Mouse (Mus musculus): ENCODE data around the gene Las1l.
"Not testable (repeated sequence)": the region's sequence is repeated elsewhere in the genome, so short reads cannot be mapped to it uniquely, and the experiment has no call there.

The Las1l gene

DNA sequence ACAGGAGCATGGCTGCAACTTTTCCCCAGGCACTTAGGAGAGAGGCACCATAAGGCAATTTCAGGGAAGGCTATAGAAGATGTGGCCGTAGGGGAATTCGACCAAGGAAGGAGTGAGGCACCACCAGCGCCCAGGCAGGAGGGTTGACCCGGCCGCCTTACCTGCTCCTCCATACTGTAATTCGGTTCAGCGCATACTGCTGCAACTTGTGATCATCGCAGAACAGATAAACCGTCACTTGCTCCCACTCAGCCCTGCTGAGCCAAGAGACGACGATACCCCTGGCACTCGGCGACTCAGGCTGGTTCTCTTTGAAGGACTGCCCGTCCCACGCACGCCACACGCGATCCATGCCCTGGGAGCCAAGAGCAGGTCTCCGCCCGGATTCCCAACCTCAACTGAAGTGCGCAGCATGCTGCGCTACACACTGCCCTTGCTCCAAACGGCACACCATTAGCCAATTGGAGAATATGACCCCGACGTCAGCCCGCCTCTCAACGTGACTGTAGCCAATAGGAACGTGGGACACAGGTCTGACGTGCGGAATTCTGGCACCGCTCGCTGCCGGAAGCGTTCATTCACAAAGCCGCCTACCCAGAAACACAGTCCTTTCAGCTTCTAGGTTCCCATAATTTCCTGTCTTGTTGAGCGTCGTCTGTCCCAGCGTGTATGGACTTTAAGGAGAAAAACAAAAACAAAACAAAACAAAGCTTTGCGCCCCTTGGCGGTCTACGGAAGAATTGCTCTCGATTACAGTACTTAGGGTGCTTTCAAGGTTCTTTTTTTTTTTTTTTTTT, at the start of gene Las1l:
Gene Las1l, minus strand, starts transcription at position 466 of the 797 bp plus-strand sequence.
- DNase-seq: peak; percentile 90

DNA sequence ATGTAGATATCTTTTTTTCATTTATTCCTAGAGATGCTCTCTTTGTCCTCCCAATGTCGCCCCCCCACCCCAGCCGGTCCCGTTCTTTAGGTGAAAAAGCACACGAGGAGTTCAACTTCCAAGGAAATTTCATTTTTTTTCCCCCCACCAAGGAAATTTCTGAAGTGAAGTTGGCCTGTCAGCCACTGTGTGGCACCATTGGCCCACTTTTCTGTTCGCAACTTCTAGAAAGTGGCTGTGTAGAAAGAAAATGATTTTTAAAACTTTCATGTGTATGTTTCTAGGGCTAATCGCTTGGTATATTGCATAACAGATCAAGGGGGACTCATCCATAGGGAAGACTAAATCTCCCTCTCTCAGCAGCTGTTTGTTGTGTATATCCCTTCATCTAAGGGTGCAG, 49.6 kb upstream of the Las1l start:
- DNase-seq: no peak

DNA sequence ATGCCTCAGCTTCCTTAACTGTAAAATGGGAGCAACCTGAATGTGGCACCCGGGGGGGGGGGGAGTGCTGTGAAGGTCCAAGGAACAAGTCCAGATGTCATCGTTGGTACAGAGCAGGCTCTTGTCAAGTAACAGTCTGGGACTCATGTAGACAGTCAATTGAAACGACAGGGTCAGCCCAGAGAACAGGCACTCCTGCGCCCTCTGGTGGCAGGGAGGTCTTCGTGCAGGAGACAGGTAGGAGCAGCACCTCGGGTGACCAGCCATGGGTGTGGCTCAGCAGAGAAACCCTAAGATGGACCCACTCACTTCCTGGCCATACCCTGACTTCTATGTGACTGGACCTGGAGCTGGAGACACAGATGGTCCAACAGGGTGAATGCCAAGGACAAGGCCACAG, 42.8 kb upstream of the Las1l start:
- DNase-seq: peak; percentile 39

DNA sequence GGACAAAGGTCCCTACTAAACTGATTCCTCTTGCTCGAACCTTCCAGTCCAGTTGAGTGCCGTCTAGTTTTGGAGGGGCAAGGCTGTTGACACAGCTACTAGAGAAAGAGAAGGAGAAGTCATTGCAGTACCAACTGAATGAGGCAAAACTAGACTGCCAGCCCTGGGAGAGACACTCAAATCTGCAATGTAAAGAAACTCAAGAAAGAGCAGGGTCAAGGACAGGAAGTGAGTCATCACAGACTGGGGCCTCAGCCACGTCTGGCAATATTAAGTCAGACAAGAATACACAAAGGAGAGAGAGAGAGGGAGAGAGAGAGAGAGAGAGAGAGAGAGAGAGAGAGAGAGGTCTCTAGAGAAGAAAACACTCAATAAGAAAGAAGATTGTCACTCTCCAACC, 36.4 kb upstream of the Las1l start:
- no peak for DNase-seq

DNA sequence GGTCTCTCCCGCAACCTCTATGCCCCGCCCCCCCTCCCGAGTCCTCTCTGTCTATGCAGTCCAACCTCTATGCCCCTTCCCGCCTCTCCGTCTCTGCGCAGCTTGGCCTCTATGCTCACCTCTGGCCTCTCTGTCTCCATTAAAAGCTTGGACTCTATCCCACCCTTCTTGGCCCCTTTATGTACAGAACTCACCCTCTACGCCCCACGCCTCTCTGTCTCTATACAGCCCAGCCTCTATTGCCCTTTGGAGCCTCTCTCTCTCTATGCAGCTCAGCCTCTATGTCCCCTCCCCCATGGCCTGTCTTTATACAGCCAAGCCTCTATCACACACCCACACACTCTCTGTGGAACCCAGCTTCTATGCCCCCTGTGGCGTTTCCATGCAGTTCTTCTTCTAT, 13.2 kb upstream of the Las1l start:
- DNase-seq: no peak

DNA sequence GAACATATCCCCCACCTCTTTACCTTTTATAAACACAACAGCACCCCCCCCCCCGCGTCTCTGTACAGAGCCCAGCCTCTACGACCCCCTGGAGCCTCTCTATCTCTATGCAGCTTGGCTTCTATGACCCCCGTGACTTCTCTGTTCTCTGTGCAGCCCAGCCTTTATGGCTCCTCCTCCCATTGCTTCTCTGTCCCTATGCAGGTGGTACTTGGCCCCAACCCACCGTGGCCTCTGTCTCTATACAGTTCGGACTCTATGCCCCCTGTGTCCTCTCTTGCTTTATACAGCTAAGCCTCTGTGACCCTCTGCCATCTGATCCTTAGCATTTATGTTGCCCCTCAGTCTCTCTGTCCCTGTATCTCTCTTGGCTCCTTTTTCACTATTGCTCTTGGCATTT, 12.4 kb upstream of the Las1l start:
- no peak for DNase-seq

DNA sequence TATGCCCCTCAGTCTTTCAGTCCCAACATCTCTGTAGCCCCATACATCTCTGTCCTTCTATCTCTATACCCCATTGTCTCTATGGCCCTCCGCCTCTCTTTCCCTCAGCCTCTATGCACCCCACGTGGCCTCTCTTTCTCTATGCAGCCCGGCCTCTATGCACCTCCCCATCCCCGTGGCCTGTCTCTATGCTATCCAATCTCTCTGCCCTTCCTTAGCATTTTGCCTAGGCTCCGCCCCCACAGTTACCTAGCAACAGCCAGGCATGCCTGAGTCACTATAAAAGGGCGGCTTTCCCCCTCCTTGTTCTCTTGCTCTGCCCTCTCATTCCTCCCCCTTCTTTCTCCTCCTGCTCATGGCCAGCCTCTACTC, 11.8 kb upstream of the Las1l start:
- DNase-seq: peak; percentile 87

DNA sequence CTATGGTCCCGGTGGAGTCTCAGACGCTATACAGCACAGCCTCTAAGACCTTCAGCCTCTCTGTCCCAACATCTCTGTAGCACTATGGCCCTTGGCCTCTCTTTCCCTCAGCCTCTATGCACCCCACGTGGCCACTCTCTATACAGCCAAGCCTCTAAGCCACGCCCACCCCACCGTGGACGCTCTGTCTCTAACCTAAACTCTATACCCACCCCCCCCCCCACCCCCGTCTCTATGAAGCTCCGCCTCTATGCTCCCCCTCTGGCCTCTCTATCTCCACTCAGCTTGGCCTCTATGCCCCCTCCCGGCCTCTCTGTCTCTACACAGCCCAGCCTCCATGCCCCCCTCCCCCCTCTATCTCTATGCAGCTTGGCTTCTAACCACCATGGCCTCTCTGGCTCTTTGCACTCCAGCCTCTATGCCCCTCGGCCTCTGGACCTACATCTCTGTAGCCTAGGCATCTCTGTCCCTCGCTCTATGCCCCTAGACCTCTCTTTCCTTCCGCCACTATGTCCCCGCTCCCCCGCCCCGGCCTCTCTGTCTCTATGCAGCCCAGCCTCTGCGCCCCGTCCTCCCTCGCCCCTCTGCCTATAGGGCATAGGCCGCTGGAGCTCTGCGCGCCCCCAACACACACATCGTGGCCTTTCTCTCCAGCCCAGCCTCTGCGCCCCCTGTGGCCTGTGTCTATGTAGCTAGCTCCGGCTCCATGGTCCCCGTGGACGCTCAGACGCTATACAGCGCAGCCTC, 11.3 kb upstream of the Las1l start:
- DNase-seq: peak; percentile 74

DNA sequence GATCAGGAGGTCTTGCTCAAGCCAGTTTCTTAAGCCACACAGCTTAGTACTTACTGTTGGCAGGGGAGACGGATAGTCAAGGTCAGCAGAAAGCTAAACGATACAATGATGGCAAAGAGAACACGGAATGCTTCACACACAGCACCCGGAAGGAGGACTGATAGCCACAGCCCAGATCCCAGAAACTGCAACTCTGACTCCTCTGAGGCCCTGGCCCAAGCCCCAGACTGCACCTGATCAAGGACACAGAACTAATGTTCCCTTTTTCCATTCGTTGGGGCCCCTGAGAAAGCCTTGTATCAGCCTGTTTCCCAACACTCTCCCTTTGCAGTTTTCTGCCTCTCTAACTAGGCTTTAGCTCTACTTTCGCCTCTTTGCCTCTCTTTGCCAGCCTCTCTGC, 8.3 kb upstream of the Las1l start:
- no peak for DNase-seq

DNA sequence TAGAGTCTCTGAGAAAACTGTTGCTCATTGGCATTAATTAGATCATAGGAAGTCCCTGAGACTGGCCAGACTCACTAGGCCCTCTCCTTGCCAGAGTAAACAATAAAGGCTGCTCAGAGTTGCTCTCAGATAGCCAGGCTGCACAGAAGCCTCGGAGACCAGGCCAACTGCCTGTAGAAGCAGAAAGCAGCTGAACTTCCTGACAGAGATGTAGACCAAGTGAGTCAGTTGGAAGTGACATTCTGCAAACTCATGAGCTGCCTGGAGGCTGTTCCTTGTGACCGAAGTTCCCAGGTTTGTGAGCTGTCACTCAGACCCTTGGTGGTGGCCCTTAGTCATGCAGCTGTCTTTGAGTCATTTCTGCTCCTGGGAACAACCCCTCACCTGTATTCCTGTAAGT, 6.6 kb upstream of the Las1l start:
- no peak for DNase-seq

DNA sequence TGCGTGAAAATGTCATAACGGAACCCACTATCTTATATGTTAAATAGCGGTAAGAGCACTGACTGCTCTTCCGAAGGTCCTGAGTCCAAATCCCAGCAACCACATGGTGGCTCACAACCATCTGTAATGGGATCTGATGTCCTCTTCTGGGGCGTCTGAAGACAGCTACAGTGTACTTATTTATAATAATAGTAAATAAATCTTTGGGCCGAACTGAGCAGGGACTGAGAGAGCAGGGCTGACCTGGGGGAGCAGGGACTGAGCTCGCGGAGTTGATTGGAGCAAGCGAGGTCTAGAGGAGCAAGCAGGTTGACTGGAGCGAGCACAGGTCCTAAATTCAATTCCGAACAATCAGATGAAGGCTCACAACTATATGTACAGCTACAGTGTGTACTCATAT, 699 bp upstream of the Las1l start:
- DNase-seq: not testable (repeated sequence)

DNA sequence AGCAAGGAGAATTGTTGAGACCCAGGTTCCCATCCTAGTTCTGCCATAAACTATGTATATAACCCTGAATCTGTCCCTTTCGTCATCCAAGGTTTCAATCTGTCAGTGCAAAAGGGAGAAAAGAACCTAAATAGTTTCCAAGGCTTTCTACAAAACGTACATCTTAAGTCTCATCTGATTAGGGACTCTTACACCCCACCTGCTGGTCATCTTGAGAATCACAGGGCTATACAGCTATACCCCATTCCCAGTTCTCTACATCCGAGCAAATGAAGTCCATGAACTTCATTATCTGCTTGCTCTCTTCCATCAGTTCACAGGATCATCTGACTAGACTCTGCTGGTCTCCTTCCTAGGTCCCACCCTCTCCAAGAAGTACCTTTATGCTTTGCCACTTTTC, 6.0 kb downstream of the Las1l start:
- DNase-seq: peak; percentile 47

DNA sequence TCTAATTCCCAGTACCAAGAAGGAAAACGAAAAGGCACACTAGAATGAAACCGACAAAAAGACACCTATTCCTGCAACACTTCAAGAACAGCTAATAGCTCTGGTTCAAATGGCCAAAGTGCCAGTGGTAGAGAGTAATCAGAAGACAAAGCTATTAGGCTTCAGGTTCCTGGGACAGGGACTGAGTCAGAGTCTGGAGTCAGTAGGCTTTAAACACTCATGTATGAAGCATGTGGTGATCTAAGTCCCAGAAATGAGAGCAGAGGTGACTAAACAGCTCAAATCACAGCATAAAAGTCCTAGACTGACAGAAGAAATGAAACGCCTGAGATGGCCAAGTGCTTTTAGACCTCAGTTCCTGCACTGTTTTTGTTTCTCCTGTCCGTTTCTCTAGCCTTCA, 8.6 kb downstream of the Las1l start:
- no peak for DNase-seq

DNA sequence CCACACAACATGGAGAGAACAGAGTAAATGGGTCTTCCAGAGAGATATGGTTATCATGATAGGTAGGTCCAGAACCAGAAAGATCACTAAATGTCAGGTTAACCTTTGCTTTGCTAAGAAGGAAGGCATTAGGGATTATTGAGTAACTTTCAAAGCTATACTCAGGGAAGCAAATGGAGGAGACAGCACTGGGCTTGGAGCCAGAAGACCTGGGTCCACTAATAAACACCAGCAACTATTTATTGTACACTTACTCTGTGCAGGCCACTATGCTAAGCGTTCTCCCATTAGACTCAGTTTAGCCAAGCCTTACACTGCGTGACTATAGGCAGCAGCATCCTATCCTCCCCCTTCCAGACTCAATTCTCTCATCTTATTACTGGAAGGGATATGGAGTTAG, 11.3 kb downstream of the Las1l start:
- no peak for DNase-seq

DNA sequence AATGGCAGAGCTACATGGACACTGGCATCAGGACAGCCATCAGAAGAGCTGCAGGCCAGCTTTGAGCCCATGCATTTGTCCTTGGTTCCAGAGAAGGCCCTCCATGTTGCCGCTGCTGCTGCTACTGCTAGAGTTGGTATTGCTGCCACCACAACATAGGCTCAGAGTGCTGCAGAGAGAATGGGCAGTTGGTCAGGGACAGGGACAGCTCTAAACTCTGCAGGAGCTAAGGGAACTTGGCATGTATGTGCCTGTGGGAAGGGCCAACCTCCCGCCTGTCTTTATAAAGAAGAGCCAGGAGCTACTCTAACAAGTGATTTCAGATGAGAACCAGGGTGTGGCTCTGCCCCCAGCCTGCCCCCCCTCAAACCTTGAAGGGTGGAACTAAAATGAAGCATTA, 21.3 kb downstream of the Las1l start:
- no peak for DNase-seq

DNA sequence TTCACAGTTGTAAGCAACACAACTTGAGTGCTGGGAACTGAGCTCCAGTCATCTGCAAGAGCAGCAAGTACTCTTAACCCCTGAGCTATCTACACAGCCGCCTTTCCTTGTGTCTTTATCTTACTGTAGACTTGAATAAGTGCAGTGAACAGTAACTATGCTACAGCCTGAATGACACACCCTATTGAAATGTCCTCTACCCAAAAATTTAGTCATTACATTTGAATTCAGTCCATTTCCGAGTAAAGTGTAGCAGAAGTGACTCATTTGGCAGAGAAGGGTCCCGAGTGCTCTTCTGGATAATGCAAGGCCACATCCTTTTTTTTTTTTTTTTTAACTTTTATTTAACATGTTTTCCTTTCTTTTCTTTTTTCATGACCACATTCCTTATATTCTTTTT, 54.0 kb downstream of the Las1l start:
- DNase-seq: no peak

Data from thymus, postnatal 14 days (tissue).